Mouse (Mus musculus) MEL (cell line): ENCODE results near the gene Trim40. TPM values are rescaled to one million over a fixed set of nuclear protein-coding genes. Genes with fewer than 3 reads are reported as not detected.
A peak's percentile ranks its signal among the peaks of the same experiment; 100 is the strongest.

Experiments
- DNase-seq: peaks from one replicate; pipeline ENCODE4 v3.0.0; 2011; ENCODE audit warnings: low read depth, low spot score
- H3K27ac ChIP-seq: 2 replicates; pipeline ENCODE4 v1.5.1; 2012; ENCODE audit warnings: low read depth, mild to moderate bottlenecking, control low read depth, low read length, moderate library complexity; ENCODE audit not compliant: control insufficient read depth
- H3K27me3 ChIP-seq, 2 experiments: fragments of 150-350 bp in 1 of 2; sonication (generic) in 1 of 2; 2 replicates each; pipeline ENCODE4 v1.6.1; 2012; ENCODE audit warnings: low read length in 2 of 2, mild to moderate bottlenecking in 2 of 2, improper control_type of control experiment in 1 of 2, moderate library complexity in 1 of 2; ENCODE audit not compliant: insufficient read depth in 2 of 2, control insufficient read depth in 1 of 2
- H3K36me3 ChIP-seq, 2 experiments: 2 replicates each; pipeline ENCODE4 v1.6.1; 2012 to 2014; ENCODE audit warnings: low read length in 2 of 2, improper control_type of control experiment in 1 of 2, inconsistent platforms in 1 of 2, mild to moderate bottlenecking in 1 of 2; ENCODE audit not compliant: insufficient read depth in 2 of 2, control insufficient read depth in 1 of 2
- H3K4me1 ChIP-seq, 2 experiments: fragments of 150-350 bp in 1 of 2; sonication (generic) in 1 of 2; 2 replicates each; pipeline ENCODE4 v1.6.1; 2012; ENCODE audit warnings: low read length in 2 of 2, improper control_type of control experiment in 1 of 2, mild to moderate bottlenecking in 1 of 2; ENCODE audit not compliant: insufficient read depth in 2 of 2, control insufficient read depth in 1 of 2
- H3K4me3 ChIP-seq, 2 experiments: fragments of 150-350 bp in 1 of 2; sonication (generic) in 1 of 2; 2 replicates each; pipeline ENCODE4 v1.5.1; 2012; ENCODE audit warnings: low read depth in 2 of 2, low read length in 2 of 2, mild to moderate bottlenecking in 2 of 2, moderate library complexity in 2 of 2, control low read depth in 1 of 2, improper control_type of control experiment in 1 of 2; ENCODE audit not compliant: control insufficient read depth in 1 of 2, insufficient read depth in 1 of 2
- H3K79me2 ChIP-seq: 2 replicates; pipeline ENCODE4 v1.6.1; 2012; ENCODE audit warnings: mild to moderate bottlenecking, low read length, moderate library complexity; ENCODE audit not compliant: control insufficient read depth, poor library complexity, insufficient read depth
- H3K9ac ChIP-seq: 2 replicates; pipeline ENCODE4 v1.6.1; 2012; ENCODE audit warnings: low read depth, mild to moderate bottlenecking, control low read depth, low read length, moderate library complexity; ENCODE audit not compliant: control insufficient read depth, poor library complexity, severe bottlenecking
- H3K9me3 ChIP-seq: fragments of 150-350 bp; sonication (generic); replicated peaks from 2 replicates; pipeline ENCODE4 v1.6.1; 2012; ENCODE audit warnings: mild to moderate bottlenecking, low read length, improper control_type of control experiment, moderate library complexity; ENCODE audit not compliant: insufficient read depth
- CHD1 ChIP-seq: IDR thresholded peaks from 2 replicates; pipeline ENCODE4 v1.6.1; 2012; ENCODE audit warnings: low read depth, mild to moderate bottlenecking, inconsistent platforms, low read length, improper control_type of control experiment
- CHD2 ChIP-seq: IDR thresholded peaks from 2 replicates; pipeline ENCODE4 v1.6.1; 2011; ENCODE audit warnings: low read length, improper control_type of control experiment
- EP300 ChIP-seq, 2 experiments: IDR thresholded peaks; 2 replicates each; pipeline ENCODE4 v1.6.1; 2011; ENCODE audit warnings: improper control_type of control experiment in 2 of 2, low read length in 2 of 2, low read depth in 1 of 2, mild to moderate bottlenecking in 1 of 2
- ETS1 ChIP-seq: IDR thresholded peaks from 2 replicates; pipeline ENCODE4 v1.6.1; 2012; ENCODE audit warnings: low read depth, mild to moderate bottlenecking, inconsistent platforms, low read length, improper control_type of control experiment, moderate library complexity
- GATA1 ChIP-seq: IDR thresholded peaks from 2 replicates; pipeline ENCODE4 v1.6.1; 2011; ENCODE audit warnings: low read depth, low read length, improper control_type of control experiment
- JUND ChIP-seq: IDR thresholded peaks from 2 replicates; pipeline ENCODE4 v1.6.1; 2011; ENCODE audit warnings: low read depth, mild to moderate bottlenecking, improper control_type of control experiment, low read length
- KAT2A ChIP-seq: conservative IDR thresholded peaks from 2 replicates; pipeline ENCODE4 v1.6.1; 2012; ENCODE audit warnings: low read depth, low read length, improper control_type of control experiment, inconsistent platforms
- MAZ ChIP-seq: IDR thresholded peaks from 2 replicates; pipeline ENCODE4 v1.6.1; 2012; ENCODE audit warnings: low read depth, mild to moderate bottlenecking, inconsistent platforms, low read length, improper control_type of control experiment
- MXI1 ChIP-seq: IDR thresholded peaks from 2 replicates; pipeline ENCODE4 v1.6.1; 2011; ENCODE audit warnings: mild to moderate bottlenecking, low read depth, low read length, improper control_type of control experiment
- NELFE ChIP-seq: IDR thresholded peaks from 2 replicates; pipeline ENCODE4 v1.6.1; 2011; ENCODE audit warnings: low read depth, low read length, improper control_type of control experiment
- POLR2AphosphoS2 ChIP-seq: IDR thresholded peaks from 2 replicates; pipeline ENCODE4 v1.6.1; 2011; ENCODE audit warnings: low read length, improper control_type of control experiment
- RAD21 ChIP-seq: IDR thresholded peaks from 2 replicates; pipeline ENCODE4 v1.6.1; 2011; ENCODE audit warnings: mild to moderate bottlenecking, low read depth, low read length, improper control_type of control experiment
- RCOR1 ChIP-seq: IDR thresholded peaks from 2 replicates; pipeline ENCODE4 v1.6.1; 2012; ENCODE audit warnings: low read depth, mild to moderate bottlenecking, inconsistent platforms, low read length, improper control_type of control experiment
- SIN3A ChIP-seq: IDR thresholded peaks from 2 replicates; pipeline ENCODE4 v1.6.1; 2012; ENCODE audit warnings: low read length, improper control_type of control experiment, inconsistent platforms
- SMC3 ChIP-seq: IDR thresholded peaks from 2 replicates; pipeline ENCODE4 v1.6.1; 2011; ENCODE audit warnings: low read depth, low read length, improper control_type of control experiment
- TAL1 ChIP-seq: IDR thresholded peaks from 2 replicates; pipeline ENCODE4 v1.6.1; 2012; ENCODE audit warnings: mild to moderate bottlenecking, inconsistent platforms, low read length, moderate library complexity, mixed read lengths
- TBP ChIP-seq: IDR thresholded peaks from 2 replicates; pipeline ENCODE4 v1.8.0; 2011; ENCODE audit warnings: low read depth, low read length, improper control_type of control experiment
- TCF12 ChIP-seq: IDR thresholded peaks from 2 replicates; pipeline ENCODE4 v1.6.1; 2014; ENCODE audit warnings: low read depth, mild to moderate bottlenecking, inconsistent platforms, low read length, improper control_type of control experiment, moderate library complexity
- UBTF ChIP-seq: IDR thresholded peaks from 2 replicates; pipeline ENCODE4 v1.6.1; 2012; ENCODE audit warnings: low read depth, mild to moderate bottlenecking, inconsistent platforms, low read length, improper control_type of control experiment, moderate library complexity, borderline replicate concordance; ENCODE audit not compliant: insufficient read depth
- USF2 ChIP-seq, 2 experiments: IDR thresholded peaks; 2 replicates each; pipeline ENCODE4 v1.6.1; 2011 to 2012; ENCODE audit warnings: improper control_type of control experiment in 2 of 2, low read length in 2 of 2, borderline replicate concordance in 1 of 2, inconsistent platforms in 1 of 2, low read depth in 1 of 2, mild to moderate bottlenecking in 1 of 2; ENCODE audit not compliant: insufficient read depth in 1 of 2
- ZMIZ1 ChIP-seq: IDR thresholded peaks from 2 replicates; pipeline ENCODE4 v1.6.1; 2012; ENCODE audit warnings: low read depth, mild to moderate bottlenecking, inconsistent platforms, low read length, improper control_type of control experiment, moderate library complexity
- ZNF384 ChIP-seq: IDR thresholded peaks from 2 replicates; pipeline ENCODE4 v1.6.1; 2012; ENCODE audit warnings: low read depth, mild to moderate bottlenecking, inconsistent platforms, low read length, improper control_type of control experiment
- polyA plus RNA-seq, 2 experiments: library from polyadenylated mRNA; stranded (reverse) in 1 of 2; unstranded in 1 of 2; fragments of >175 nt in 1 of 2; fragments of >200 nt in 1 of 2; gene quantifications; 2 replicates each; pipeline versions ENCODE4 v1.2.1 to v1.2.4; 2012; ENCODE audit warnings: low replicate concordance in 2 of 2, low read depth in 1 of 2; ENCODE audit not compliant: insufficient read length in 2 of 2, insufficient read depth in 1 of 2, missing spikeins in 1 of 2
- total RNA-seq: library from RNA; depleted of rRNA; stranded (reverse); fragments of 300-350 nt; gene quantifications from 2 replicates; pipeline ENCODE4 v1.2.3, GENCODE M21; 2012

The Trim40 gene
- total and polyA plus RNA-seq, 3 experiments: 0.04 TPM; not detected in 1

DNA sequence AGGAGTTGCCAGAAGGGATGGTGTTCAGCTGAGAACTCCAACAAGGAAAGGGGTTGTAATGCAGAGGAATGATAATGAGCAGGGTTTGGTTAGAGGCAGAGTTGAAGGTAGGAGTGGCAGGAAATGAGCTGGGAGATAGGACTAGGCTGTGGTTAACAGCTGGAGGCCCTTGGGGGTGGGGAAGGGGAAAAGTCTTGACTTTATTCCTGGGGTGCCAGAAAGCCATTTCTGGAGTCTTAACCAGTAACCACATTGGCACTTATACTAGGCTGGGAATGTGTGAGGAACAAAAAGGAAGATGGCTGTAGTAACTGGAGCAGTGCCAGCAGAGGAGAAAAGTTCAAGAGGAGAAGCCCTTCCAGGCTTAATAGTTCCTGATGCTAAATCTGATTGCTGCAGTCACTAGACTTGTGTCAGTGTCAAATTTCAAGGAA lies 45.6 kb downstream of the Trim40 start:
- H3K27me3 ChIP-seq: no peaks in the 10 kb centered on the region
- H3K9me3 ChIP-seq: no peaks in the 10 kb centered on the region
- H3K4me3 ChIP-seq: no peak overlapping the region
- peaks cover 19 to 27% of the 10 kb centered on the region in 2 experiments for H3K4me1 ChIP-seq
- no peaks in the 10 kb centered on the region for H3K79me2 ChIP-seq
- peak; percentile 30; the same call in 1 of the 2 replicates for TF ChIP-seq SIN3A
- TF ChIP-seq USF2 (IDR thresholded peaks at IDR 0.05; ENCODE audit: borderline replicate concordance in 1 of 2, insufficient read depth in 1 of 2, low read depth in 1 of 2, low read length in 2 of 2): no peak
- TF ChIP-seq MXI1: no peak
- peak; percentile 83 for TF ChIP-seq ETS1
- TF ChIP-seq MAZ: no peak
- TF ChIP-seq EP300 (IDR thresholded peaks at IDR 0.05; ENCODE audit: low read depth in 1 of 2, low read length in 2 of 2): peak; percentile 36 to 69; a peak in 2 of 4 replicates
- TF ChIP-seq RAD21: no peak
- no peak for TF ChIP-seq CHD1
- 0 out of 2 replicates have a peak, but pooled peaks have one; percentile 13 for TF ChIP-seq TAL1
- TF ChIP-seq JUND: no peak
- TF ChIP-seq TBP: 0 out of 2 replicates have a peak, but pooled peaks have one; percentile 32
- TF ChIP-seq RCOR1: 0 out of 2 replicates have a peak, but pooled peaks have one; percentile 22
- 0 out of 2 replicates have a peak, but pooled peaks have one; percentile 40 for TF ChIP-seq TCF12
- peak; percentile 66 for TF ChIP-seq GATA1
- TF ChIP-seq SMC3: no peak
- TF ChIP-seq NELFE: no peak
- no peak for TF ChIP-seq POLR2AphosphoS2
- no peak for TF ChIP-seq ZMIZ1
- no peak for TF ChIP-seq UBTF
- DNase-seq: peak; percentile 67
- H3K9ac ChIP-seq: no peak overlapping the region
- H3K36me3 ChIP-seq: peaks cover 0 to 30% of the 10 kb centered on the region in 2 experiments; a peak in 2 of 4 replicates
- peak overlapping the region; percentile 56 for H3K27ac ChIP-seq

DNA sequence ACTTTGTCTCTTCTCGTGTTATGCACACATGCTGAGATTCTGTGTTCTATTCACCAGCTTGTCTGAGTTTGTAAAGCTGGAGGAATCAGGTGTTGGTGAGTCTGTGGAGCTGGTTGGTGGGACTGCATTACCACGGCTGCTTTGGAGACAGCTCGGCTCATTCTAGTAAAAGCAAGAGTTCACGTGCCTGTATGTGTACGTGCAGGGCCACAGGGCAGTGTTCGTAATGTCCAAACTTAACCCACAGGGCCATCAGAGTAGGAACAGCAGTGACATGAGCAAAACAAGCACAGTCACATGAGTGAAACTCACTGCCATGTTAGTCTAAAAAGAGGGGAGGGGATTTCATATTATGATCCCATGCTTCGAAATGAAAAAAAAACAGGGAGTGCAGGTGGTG lies 46.2 kb downstream of the Trim40 start:
- no peaks in the 10 kb centered on the region for H3K79me2 ChIP-seq
- H3K27ac ChIP-seq: peak overlapping the region; percentile 17
- TF ChIP-seq ZNF384: no peak
- no peak for TF ChIP-seq USF2 (IDR thresholded peaks at IDR 0.05; ENCODE audit: borderline replicate concordance in 1 of 2, insufficient read depth in 1 of 2, low read depth in 1 of 2, low read length in 2 of 2)
- TF ChIP-seq KAT2A: no peak
- TF ChIP-seq CHD2: no peak
- H3K4me3 ChIP-seq: no peak overlapping the region
- no peak for DNase-seq
- H3K27me3 ChIP-seq: no peaks in the 10 kb centered on the region
- peaks cover 19 to 30% of the 10 kb centered on the region in 2 experiments for H3K4me1 ChIP-seq
- H3K9ac ChIP-seq: no peak overlapping the region
- peaks cover 0 to 30% of the 10 kb centered on the region in 2 experiments; a peak in 2 of 4 replicates for H3K36me3 ChIP-seq
- no peaks in the 10 kb centered on the region for H3K9me3 ChIP-seq
